ENCODE assay signal across 14 mouse cellular contexts in genomic region chr8:125428979-125429690, GRCm38 (mm10).
A peak's percentile ranks its signal among the peaks of the same experiment; 100 is the strongest.
DNase-seq lines count a peak whose midpoint lies in the region; ATAC-seq lines count a peak whose summit lies in the region.
"Had no signal": no experiment of that assay in that cellular context is flagged by ENCODE, and none has a peak within 500 bp of the region (broad histone marks: within the 10 kb centered on the region; RNA-seq: fewer than 3 reads in every experiment).

No protein-coding gene starts in this region.

- no peak overlapping the region; the same call in 1 of the 2 replicates for H3K27ac ChIP-seq in neural tube, embryonic 11.5 days (ENCODE audit: low read depth, low read length)
- H3K27ac ChIP-seq in forebrain, embryonic 16.5 days (ENCODE audit: low read length), result 0 out of 2 replicates have a peak overlapping the region, but pooled peaks have one; percentile 29
- H3K27ac ChIP-seq in midbrain, embryonic 14.5 days (replicated peaks; ENCODE audit: low read depth, low read length), result no peak overlapping the region; the same call in 1 of the 2 replicates
- H3K27ac ChIP-seq: embryonic facial prominence, embryonic 10.5 days; limb, embryonic 13.5 days; stomach, embryonic 15.5 days had no signal

- no peaks in the 10 kb centered on the region for H3K36me3 ChIP-seq in neural tube, embryonic 11.5 days (ENCODE audit: control insufficient read depth, insufficient read depth, low read length)
- H3K36me3 ChIP-seq in forebrain, embryonic 16.5 days (ENCODE audit: control insufficient read depth, insufficient read depth), result 0 out of 2 replicates have a peak, but pooled peaks cover 4% of the 10 kb centered on the region
- H3K36me3 ChIP-seq in midbrain, embryonic 14.5 days (ENCODE audit: control insufficient read depth, insufficient read depth, low read length), result peaks cover 24% of the 10 kb centered on the region
- H3K36me3 ChIP-seq: stomach, embryonic 15.5 days had no signal

- no peaks in the 10 kb centered on the region for H3K27me3 ChIP-seq in neural tube, embryonic 11.5 days (ENCODE audit: control insufficient read depth, insufficient read depth, low read length)
- no peaks in the 10 kb centered on the region for H3K27me3 ChIP-seq in forebrain, embryonic 16.5 days (replicated peaks; ENCODE audit: control insufficient read depth, insufficient read depth, low read length)
- H3K27me3 ChIP-seq in midbrain, embryonic 14.5 days (ENCODE audit: control insufficient read depth, insufficient read depth, low read length), result no peaks in the 10 kb centered on the region; the same call in 1 of the 2 replicates
- H3K27me3 ChIP-seq: stomach, embryonic 15.5 days had no signal

- H3K4me1 ChIP-seq in neural tube, embryonic 11.5 days (ENCODE audit: control insufficient read depth, insufficient read depth, low read length), result no peaks in the 10 kb centered on the region
- peaks cover 10% of the 10 kb centered on the region for H3K4me1 ChIP-seq in forebrain, embryonic 16.5 days (replicated peaks; ENCODE audit: control insufficient read depth, insufficient read depth, low read length)
- 0 out of 2 replicates have a peak, but pooled peaks cover 9% of the 10 kb centered on the region for H3K4me1 ChIP-seq in midbrain, embryonic 14.5 days (ENCODE audit: control insufficient read depth, insufficient read depth, low read length)
- H3K4me1 ChIP-seq: stomach, embryonic 15.5 days had no signal

- ATAC-seq in frontal cortex, adult (ENCODE audit: low TSS enrichment), result peak; percentile 68
- peak; percentile 67; the same call in 1 of the 2 replicates for ATAC-seq in neural tube, embryonic 11.5 days (ENCODE audit: insufficient read depth, low FRiP score, low TSS enrichment)
- peak; percentile 26; the same call in 1 of the 2 replicates for ATAC-seq in forebrain, embryonic 16.5 days
- peak; percentile 72; the same call in 1 of the 2 replicates for ATAC-seq in midbrain, embryonic 14.5 days (ENCODE audit: low FRiP score, low TSS enrichment)
- ATAC-seq: intestine, embryonic 16.5 days had no signal

- no peaks in the 10 kb centered on the region for H3K9me3 ChIP-seq in neural tube, embryonic 11.5 days (ENCODE audit: control insufficient read depth, low read length)
- H3K9me3 ChIP-seq in forebrain, embryonic 16.5 days (ENCODE audit: control insufficient read depth, low read length), result no peaks in the 10 kb centered on the region
- no peaks in the 10 kb centered on the region for H3K9me3 ChIP-seq in midbrain, embryonic 14.5 days (ENCODE audit: control insufficient read depth, low read length)
- H3K9me3 ChIP-seq: embryonic facial prominence, embryonic 10.5 days; limb, embryonic 13.5 days; stomach, embryonic 15.5 days had no signal

- no peak overlapping the region for H3K9ac ChIP-seq in neural tube, embryonic 11.5 days (ENCODE audit: low read length)
- no peak overlapping the region for H3K9ac ChIP-seq in forebrain, embryonic 16.5 days (replicated peaks; ENCODE audit: low read depth, low read length)
- no peak overlapping the region for H3K9ac ChIP-seq in midbrain, embryonic 14.5 days (replicated peaks; ENCODE audit: low read length)
- H3K9ac ChIP-seq: limb, embryonic 13.5 days; stomach, embryonic 15.5 days had no signal

- H3K4me3 ChIP-seq in neural tube, embryonic 11.5 days (ENCODE audit: low read depth, low read length), result no peak overlapping the region
- H3K4me3 ChIP-seq in forebrain, embryonic 16.5 days (replicated peaks; ENCODE audit: low read length), result no peak overlapping the region
- H3K4me3 ChIP-seq in midbrain, embryonic 14.5 days (replicated peaks; ENCODE audit: low read depth, low read length), result no peak overlapping the region
- H3K4me3 ChIP-seq: embryonic facial prominence, embryonic 10.5 days; limb, embryonic 13.5 days; stomach, embryonic 15.5 days had no signal

- WGBS in neural tube, embryonic 11.5 days, result 36% methylated on average over 8 of the region's 8 CpGs
- 9% methylated on average over 8 of the region's 8 CpGs for WGBS in forebrain, embryonic 16.5 days
- 10% methylated on average over 8 of the region's 8 CpGs for WGBS in midbrain, embryonic 14.5 days

- no peak for DNase-seq in frontal cortex, postnatal 14 days (ENCODE audit: low spot score in 2 of 2)
- DNase-seq in neural tube, embryonic 11.5 days (ENCODE audit: low spot score), result no peak
- DNase-seq in neural tube, embryonic 10.5 days (ENCODE audit: extremely low spot score, low spot score), result no peak
- peak; percentile 54 for DNase-seq in midbrain, embryonic 14.5 days
- DNase-seq in layer of hippocampus, adult 8-10 months (ENCODE audit: low spot score in 2 of 2), result no peak
- no peak for DNase-seq in gastrocnemius, adult 18-20 months (ENCODE audit: low spot score)
- DNase-seq: lung, postnatal 14 days; right cerebral cortex, postnatal 14 days had no signal

- no peak overlapping the region for H3K4me2 ChIP-seq in neural tube, embryonic 11.5 days (ENCODE audit: low read depth)
- no peak overlapping the region for H3K4me2 ChIP-seq in forebrain, embryonic 16.5 days (ENCODE audit: low read length)
- no peak overlapping the region for H3K4me2 ChIP-seq in midbrain, embryonic 14.5 days (ENCODE audit: low read length)
- H3K4me2 ChIP-seq: limb, embryonic 13.5 days; stomach, embryonic 15.5 days had no signal
